Mouse (Mus musculus) limb, embryonic 11.5 days (tissue): ENCODE results near the gene Mboat7. TPM values are rescaled to one million over a fixed set of nuclear protein-coding genes. Genes with fewer than 3 reads are reported as not detected.
"Not testable (repeated sequence)": the region's sequence is repeated elsewhere in the genome, so short reads cannot be mapped to it uniquely, and the experiment has no call there.

Experiments used
- ATAC-seq: fragments of 200-750 bp; cut with Nextera tagmentation; 2 replicates; pipeline ENCODE4 v1.8.0; 2017; ENCODE audit warnings: low read depth; ENCODE audit not compliant: insufficient number of reproducible peaks, low FRiP score, low TSS enrichment
- DNase-seq: peaks from one replicate; pipeline ENCODE4 v3.0.0-alpha.2; 2015; ENCODE audit warnings: low spot score
- H3K27ac ChIP-seq: fragments of 300-500 bp; sonication (generic); replicated peaks from 2 replicates; pipeline ENCODE4 v1.5.1; 2014; ENCODE audit warnings: low read depth, mild to moderate bottlenecking, low read length
- H3K27me3 ChIP-seq: fragments of 300-500 bp; sonication (generic); 2 replicates; pipeline ENCODE4 v1.6.1; 2014; ENCODE audit warnings: mild to moderate bottlenecking, low read length, mixed read lengths; ENCODE audit not compliant: control insufficient read depth, insufficient read depth
- H3K36me3 ChIP-seq: fragments of 300-500 bp; sonication (generic); 2 replicates; pipeline ENCODE4 v1.6.1; 2014; ENCODE audit warnings: mild to moderate bottlenecking, low read length, moderate library complexity, mixed read lengths; ENCODE audit not compliant: control insufficient read depth, insufficient read depth
- H3K4me1 ChIP-seq: fragments of 300-500 bp; sonication (generic); 2 replicates; pipeline ENCODE4 v1.6.1; 2014; ENCODE audit warnings: low read length, mixed read lengths; ENCODE audit not compliant: control insufficient read depth, insufficient read depth
- H3K4me2 ChIP-seq: fragments of 300-500 bp; sonication (generic); 2 replicates; pipeline ENCODE4 v1.6.1; 2014; ENCODE audit warnings: low read depth, mild to moderate bottlenecking, moderate library complexity; ENCODE audit not compliant: severe bottlenecking
- H3K4me3 ChIP-seq: fragments of 300-500 bp; sonication (generic); 2 replicates; pipeline ENCODE4 v1.5.1; 2014; ENCODE audit warnings: low read depth, low read length
- H3K9ac ChIP-seq: fragments of 300-500 bp; sonication (generic); 2 replicates; pipeline ENCODE4 v1.6.1; 2014; ENCODE audit warnings: mild to moderate bottlenecking, low read length
- H3K9me3 ChIP-seq: fragments of 300-500 bp; sonication (generic); 2 replicates; pipeline ENCODE4 v1.6.1; 2016; ENCODE audit warnings: low read length; ENCODE audit not compliant: control insufficient read depth
- WGBS: fragments of 180-500 bp; shearing (Covaris S2); extraction: QIAGEN DNeasy Blood & Tissue Kit; methylation state at CpG from one replicate; pipeline ENCODE4 v1.1.7; 2014; 5-methylcytosine and 5-hydroxymethylcytosine counted together
- polyA plus RNA-seq: library from polyadenylated mRNA; unstranded; fragments of >200 nt; fragmentation: Nextera tagmentation; extraction: Ambion mirVana; gene quantifications from 2 replicates; pipeline ENCODE4 v1.2.1, GENCODE M21; 2014

Gene Mboat7
- polyA plus RNA-seq = 36.7 and 41.2 TPM in 2 replicates

DNA sequence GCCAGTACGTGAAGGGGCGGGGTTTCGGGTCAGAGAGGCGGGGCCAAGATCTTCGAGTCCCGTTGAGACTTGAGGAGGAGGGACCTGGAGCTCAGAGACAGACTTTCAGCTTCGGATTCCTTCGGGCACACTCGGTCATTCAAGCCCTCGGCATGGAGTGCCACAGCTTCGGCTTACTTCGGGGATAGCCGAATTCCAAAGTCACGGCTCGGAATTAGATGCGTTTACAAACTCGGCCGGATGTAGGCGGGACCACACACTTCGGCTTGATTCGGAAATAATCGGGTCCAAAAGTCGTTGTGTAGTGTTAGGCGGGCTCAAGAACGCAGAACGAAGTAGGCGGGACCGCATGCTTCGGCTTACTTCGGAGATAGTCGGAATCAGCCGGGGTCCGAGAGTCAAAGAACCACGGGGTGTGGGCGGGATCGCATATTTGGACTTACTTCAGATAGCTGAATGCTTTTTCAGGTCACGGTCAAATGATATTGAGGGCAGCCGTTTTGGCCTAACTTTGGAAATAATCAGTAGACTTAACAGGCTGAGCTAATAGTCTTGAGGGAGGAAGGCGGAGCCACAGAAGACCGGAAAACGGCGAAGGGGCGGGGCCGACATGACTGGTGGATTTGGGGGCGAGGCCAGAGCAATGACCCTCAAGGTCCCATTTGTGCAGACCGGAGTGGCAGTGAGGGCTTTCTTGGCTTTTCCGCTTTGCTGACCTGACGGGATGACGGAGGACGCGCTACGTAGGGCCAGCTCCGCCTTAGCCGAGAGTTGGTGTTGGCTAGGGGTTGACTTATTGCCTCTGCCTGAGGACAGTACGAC is at the start of gene Mboat7:
Gene Mboat7, minus strand, starts transcription at position 537 of the 822 bp plus-strand sequence.
- Histone ChIP-seq H3K9me3 (no peaks in the 10 kb centered on the region), H3K4me2 (peak within 1 kb of the TSS; percentile 87), H3K4me1 (peaks cover 15% of the 10 kb centered on the region; the same call in 1 of the 2 replicates), H3K36me3 (peaks cover 7% of the 10 kb centered on the region; the same call in 1 of the 2 replicates), H3K4me3 (peak within 1 kb of the TSS; percentile 67), H3K27ac (peak within 1 kb of the TSS; percentile 93), H3K27me3 (no peaks in the 10 kb centered on the region), H3K9ac (peak within 1 kb of the TSS; percentile 84)
- ATAC-seq (peak; percentile 88), DNase-seq (peak; percentile 96)
- under 1% methylated on average over 55 of the region's 55 CpGs for WGBS

DNA sequence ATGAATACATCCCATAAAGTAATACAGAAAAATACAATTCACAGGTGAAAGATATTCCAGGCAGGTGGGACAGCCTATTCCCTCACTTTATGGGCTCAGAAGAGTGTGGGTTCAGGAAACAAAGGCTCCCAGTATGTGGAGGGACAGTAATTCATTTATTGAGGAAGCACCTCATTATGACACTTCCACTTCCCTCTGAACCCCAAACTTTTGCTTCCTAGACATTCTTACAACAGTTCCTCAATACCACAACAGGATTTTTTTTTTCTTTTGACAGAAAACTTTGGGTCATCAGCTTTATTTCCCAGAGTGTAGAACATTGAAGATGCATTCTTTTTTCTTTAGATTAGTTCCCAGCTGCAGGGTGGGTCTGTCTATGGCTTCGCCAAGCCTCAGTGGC is 39.4 kb upstream of the Mboat7 start:
- not testable (repeated sequence) for ATAC-seq, H3K4me1 ChIP-seq
- no CpG with 5 or more reads among the region's 1 CpGs for WGBS

DNA sequence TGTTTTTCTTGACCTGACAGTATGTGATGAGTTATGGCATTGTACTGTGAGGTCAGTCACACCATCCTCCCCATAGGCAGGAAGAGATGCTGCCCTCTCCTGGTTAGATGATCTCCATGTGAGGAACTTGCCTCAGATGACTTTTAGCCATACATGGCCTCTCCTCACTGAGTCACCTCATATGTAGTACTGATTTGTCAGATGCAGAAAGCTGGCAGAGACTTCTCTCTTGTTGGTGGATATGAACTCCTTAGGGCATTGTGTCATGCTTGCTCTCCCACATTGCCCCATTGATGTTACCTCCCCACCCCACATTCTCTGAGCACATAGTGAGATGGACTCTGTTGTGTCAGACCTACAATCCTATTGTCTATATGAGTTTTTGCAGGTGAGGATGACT is 32.1 kb upstream of the Mboat7 start:
- H3K4me3 ChIP-seq, H3K9me3 ChIP-seq, DNase-seq, ATAC-seq, H3K36me3 ChIP-seq, H3K9ac ChIP-seq, H3K4me2 ChIP-seq, H3K27me3 ChIP-seq, H3K4me1 ChIP-seq, H3K27ac ChIP-seq: not testable (repeated sequence)

More for the DNA sequence above, 39.4 kb upstream of the Mboat7 start:
- H3K4me3 ChIP-seq, H3K9me3 ChIP-seq, H3K4me2 ChIP-seq, DNase-seq, H3K9ac ChIP-seq, H3K27ac ChIP-seq, H3K36me3 ChIP-seq, H3K27me3 ChIP-seq: not testable (repeated sequence)

DNA sequence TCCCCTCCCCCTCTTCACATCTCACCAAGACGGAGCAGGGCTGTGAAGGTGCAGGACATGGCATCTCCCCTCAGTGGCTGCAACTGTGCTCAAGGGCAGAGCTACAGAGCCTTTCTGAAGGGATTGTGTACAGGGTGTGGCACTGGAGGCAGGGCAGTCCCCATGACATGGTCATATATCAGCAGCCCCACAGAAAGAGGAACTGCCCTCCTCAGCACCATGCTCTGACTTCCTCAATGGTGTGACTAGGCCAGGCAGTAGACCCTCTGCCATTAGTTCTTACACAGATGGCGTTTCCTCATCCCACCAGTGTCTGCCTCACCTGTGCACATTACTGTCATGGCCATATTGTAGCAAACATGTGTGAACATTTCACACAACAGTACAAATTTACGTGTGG is 26.9 kb upstream of the Mboat7 start, which contains the start of gene Pirb:
Gene Pirb, minus strand, starts transcription at position 124 of the 400 bp plus-strand sequence.
- not testable (repeated sequence) for H3K27me3 ChIP-seq, H3K4me3 ChIP-seq, H3K27ac ChIP-seq, ATAC-seq, H3K9ac ChIP-seq, H3K4me1 ChIP-seq, H3K9me3 ChIP-seq, H3K36me3 ChIP-seq, DNase-seq, H3K4me2 ChIP-seq
- WGBS = 0% methylated on average over 1 of the region's 3 CpGs

DNA sequence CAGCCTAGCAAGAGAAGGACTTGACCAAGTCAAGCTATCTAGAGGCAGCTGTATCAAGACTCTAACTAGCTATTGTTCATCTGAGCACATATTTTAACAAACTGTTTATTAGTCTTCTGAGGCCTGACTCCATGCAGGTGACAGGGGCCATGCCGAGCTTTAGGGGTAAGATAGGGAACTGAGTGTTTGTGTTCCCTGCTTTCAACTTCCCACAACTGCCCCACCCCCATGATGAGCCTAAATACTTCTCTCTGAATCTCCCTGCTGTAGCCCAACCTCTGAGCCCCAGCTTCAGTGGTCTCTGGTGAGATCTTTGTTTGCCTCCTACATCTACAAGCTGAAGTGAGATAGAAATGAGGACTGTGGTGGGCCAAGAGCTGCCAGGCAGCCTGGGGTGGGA is 21.9 kb upstream of the Mboat7 start:
- Histone ChIP-seq H3K27me3 (no peaks in the 10 kb centered on the region), H3K4me2 (no peak overlapping the region), H3K36me3 (no peaks in the 10 kb centered on the region), H3K4me1 (no peaks in the 10 kb centered on the region), H3K27ac (no peak overlapping the region), H3K9ac (no peak overlapping the region), H3K9me3 (no peaks in the 10 kb centered on the region), H3K4me3 (no peak overlapping the region)
- 50% methylated on average over 1 of the region's 1 CpGs for WGBS
- no peak for ATAC-seq
- DNase-seq = no peak

DNA sequence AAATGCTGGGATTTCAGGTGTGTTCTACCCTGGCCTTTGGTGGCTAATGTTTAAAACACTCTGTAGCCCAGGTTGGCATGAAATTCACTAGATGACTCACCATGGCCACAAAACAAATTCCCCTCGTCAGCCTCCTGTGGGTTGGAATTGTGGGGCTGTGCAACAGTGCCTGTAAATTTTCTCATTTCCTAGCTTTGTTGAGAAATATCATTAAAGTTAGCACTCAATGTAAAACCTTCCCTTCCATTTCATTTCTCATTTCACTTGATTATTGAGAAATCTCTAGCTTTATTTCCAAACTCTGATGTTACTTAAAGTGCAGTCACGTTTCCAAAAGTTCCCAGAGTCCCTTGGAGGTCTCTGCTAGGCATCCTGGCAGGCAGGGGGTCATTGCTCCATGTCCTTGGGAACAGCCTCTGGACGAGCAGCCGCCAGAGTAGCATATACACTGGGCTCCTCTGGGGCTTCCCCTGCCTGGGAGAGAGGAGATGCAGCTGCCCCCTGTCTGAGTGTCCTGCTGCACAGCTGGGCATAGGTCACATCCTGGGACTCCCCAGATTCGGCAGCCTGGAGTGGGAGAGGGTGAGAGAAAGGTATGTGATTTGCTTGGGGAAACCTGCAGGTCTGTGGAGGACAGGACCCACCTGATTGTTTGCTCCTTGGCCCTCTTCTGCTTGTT is 19.1 kb upstream of the Mboat7 start:
- Histone ChIP-seq H3K9me3 (no peaks in the 10 kb centered on the region), H3K27ac (no peak overlapping the region), H3K36me3 (no peaks in the 10 kb centered on the region), H3K4me3 (no peak overlapping the region), H3K9ac (no peak overlapping the region), H3K4me1 (no peaks in the 10 kb centered on the region), H3K27me3 (no peaks in the 10 kb centered on the region), H3K4me2 (no peak overlapping the region)
- no peak for DNase-seq
- 39% methylated on average over 5 of the region's 5 CpGs for WGBS
- no peak for ATAC-seq

DNA sequence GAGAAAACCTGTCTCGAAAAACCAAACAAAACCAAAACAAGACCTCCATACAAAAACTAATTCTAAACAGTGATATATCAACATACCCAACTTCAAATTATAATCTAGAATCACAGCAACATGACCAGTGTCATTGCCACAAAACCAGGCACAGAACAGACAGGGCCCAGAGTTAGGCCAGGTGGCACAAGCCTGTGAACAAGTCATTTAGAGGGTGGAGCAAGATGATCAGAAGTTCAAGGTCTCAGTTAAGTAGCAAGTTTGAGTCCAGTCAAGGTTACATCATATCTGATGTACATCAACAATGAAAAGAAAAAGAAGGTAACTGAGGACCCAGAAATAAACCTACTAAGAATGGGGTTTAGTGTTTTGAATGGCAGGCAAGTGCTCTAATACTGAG is 15.7 kb upstream of the Mboat7 start:
- Histone ChIP-seq H3K36me3 (peaks cover 14% of the 10 kb centered on the region), H3K9ac (no peak overlapping the region), H3K27me3 (no peaks in the 10 kb centered on the region), H3K9me3 (no peaks in the 10 kb centered on the region), H3K27ac (no peak overlapping the region), H3K4me2 (no peak overlapping the region), H3K4me3 (no peak overlapping the region), H3K4me1 (peaks cover 3% of the 10 kb centered on the region; the same call in 1 of the 2 replicates)
- DNase-seq (peak; percentile 24), ATAC-seq (no peak)
- WGBS = 87% methylated on average over 1 of the region's 1 CpGs

DNA sequence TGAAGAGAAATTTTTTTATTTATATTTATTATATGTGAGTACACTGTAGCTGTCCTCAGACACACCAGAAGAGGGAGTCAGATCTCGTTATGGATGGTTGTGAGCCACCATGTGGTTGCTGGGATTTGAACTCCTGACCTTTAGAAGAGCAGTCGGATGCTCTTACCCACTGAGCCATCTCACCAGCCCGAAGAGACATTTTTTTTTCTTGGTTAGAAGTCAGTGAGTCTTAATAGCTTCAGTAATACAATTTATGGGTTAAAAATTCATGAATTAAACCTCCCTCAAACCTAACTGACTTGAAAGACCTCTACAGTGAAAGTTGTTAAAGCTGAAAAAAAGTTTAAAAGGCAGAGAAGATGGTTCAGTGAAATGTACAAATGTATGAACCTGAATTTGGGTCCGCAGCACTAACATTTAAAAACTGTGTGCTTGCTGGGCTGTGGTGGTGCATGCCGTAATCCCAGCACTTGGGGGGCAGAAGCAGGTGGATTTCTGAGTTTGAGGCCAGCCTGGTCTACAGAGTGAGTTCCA is 15.2 kb upstream of the Mboat7 start:
- 34% methylated on average over 5 of the region's 5 CpGs for WGBS
- not testable (repeated sequence) for H3K27me3 ChIP-seq, H3K4me3 ChIP-seq, H3K27ac ChIP-seq, H3K9ac ChIP-seq, DNase-seq, ATAC-seq, H3K4me1 ChIP-seq, H3K4me2 ChIP-seq, H3K9me3 ChIP-seq
- peaks cover 14% of the 10 kb centered on the region for H3K36me3 ChIP-seq
